Mouse (Mus musculus) stomach, postnatal 0 days (tissue): ENCODE results near the gene Shisa5. TPM values are rescaled to one million over a fixed set of nuclear protein-coding genes. Genes with fewer than 3 reads are reported as not detected.

ENCODE experiments used
- ATAC-seq: fragments of 200-750 bp; cut with Nextera tagmentation; 2 replicates; pipeline ENCODE4 v1.8.0; 2017; ENCODE audit not compliant: low FRiP score, low TSS enrichment
- DNase-seq: peaks from one replicate; pipeline ENCODE4 v3.0.0-alpha.2; 2016; ENCODE audit warnings: low spot score
- H3K27ac ChIP-seq: fragments of 300-500 bp; sonication (generic); replicated peaks from 2 replicates; pipeline ENCODE4 v1.5.1; 2014; ENCODE audit warnings: mild to moderate bottlenecking, control low read depth
- H3K27me3 ChIP-seq: fragments of 300-500 bp; sonication (generic); 2 replicates; pipeline ENCODE4 v1.6.1; 2014; ENCODE audit warnings: low read length; ENCODE audit not compliant: control insufficient read depth, insufficient read depth
- H3K36me3 ChIP-seq: fragments of 300-500 bp; sonication (generic); 2 replicates; pipeline ENCODE4 v1.6.1; 2014; ENCODE audit warnings: low read length, mixed read lengths; ENCODE audit not compliant: control insufficient read depth, insufficient read depth
- H3K4me1 ChIP-seq: fragments of 300-500 bp; sonication (generic); replicated peaks from 2 replicates; pipeline ENCODE4 v1.6.1; 2014; ENCODE audit warnings: antibody characterized with exemption; ENCODE audit not compliant: control insufficient read depth, insufficient read depth
- H3K4me2 ChIP-seq: fragments of 300-500 bp; sonication (generic); replicated peaks from 2 replicates; pipeline ENCODE4 v1.6.1; 2014; ENCODE audit warnings: low read depth, mild to moderate bottlenecking, control low read depth, moderate library complexity
- H3K4me3 ChIP-seq: fragments of 300-500 bp; sonication (generic); 2 replicates; pipeline ENCODE4 v1.5.1; 2014; ENCODE audit warnings: low read depth, low read length, control low read depth
- H3K9ac ChIP-seq: fragments of 300-500 bp; sonication (generic); 2 replicates; pipeline ENCODE4 v1.6.1; 2014; ENCODE audit warnings: mild to moderate bottlenecking, low read length, control low read depth, mixed read lengths
- H3K9me3 ChIP-seq: fragments of 300-500 bp; sonication (generic); 2 replicates; pipeline ENCODE4 v1.6.1; 2016; ENCODE audit warnings: low read length; ENCODE audit not compliant: control insufficient read depth
- CTCF ChIP-seq: IDR thresholded peaks from 2 replicates; pipeline ENCODE4 v1.5.1; 2016; ENCODE audit warnings: antibody characterized with exemption, low read depth, mild to moderate bottlenecking, moderate library complexity
- EP300 ChIP-seq: optimal IDR thresholded peaks from 2 replicates; pipeline ENCODE3; 2016; ENCODE audit warnings: antibody characterized with exemption
- WGBS: fragments of 180-500 bp; shearing (Covaris S2); extraction: QIAGEN DNeasy Blood & Tissue Kit; methylation state at CpG from one replicate; pipeline ENCODE4 v1.1.7; 2014; 5-methylcytosine and 5-hydroxymethylcytosine counted together
- polyA plus RNA-seq: library from polyadenylated mRNA; unstranded; fragments of >200 nt; fragmentation: Nextera tagmentation; extraction: Ambion mirVana; gene quantifications from 2 replicates; pipeline ENCODE4 v1.2.1, GENCODE M21; 2015

Gene Shisa5
- polyA plus RNA-seq, 1 experiment from 2014 or later: 168 TPM

DNA sequence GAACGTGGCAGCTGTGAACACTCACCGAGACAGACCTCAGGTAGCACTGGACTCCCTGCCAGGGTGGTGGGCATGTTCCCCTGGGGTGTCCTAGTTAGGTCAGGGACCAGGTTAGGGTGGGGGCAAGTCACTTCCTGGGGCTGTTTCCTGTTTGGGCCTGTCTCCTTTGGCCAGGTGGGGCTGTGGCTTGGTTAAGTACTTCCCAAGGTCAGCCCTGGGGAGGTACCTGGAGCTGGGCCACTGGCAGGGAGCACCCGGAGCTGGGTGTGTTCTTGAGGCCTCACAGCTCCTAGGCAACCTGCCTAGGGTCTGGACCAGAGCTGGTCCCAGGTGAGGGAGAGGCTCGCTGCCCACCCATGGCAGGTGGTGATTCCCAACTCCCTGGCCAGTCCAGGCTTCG lies 9.4 kb upstream of the Shisa5 start:
- ATAC-seq (peak; percentile 41; the same call in 1 of the 2 replicates), DNase-seq (peak; percentile 52)
- H3K27me3 ChIP-seq: no peaks in the 10 kb centered on the region
- H3K4me1 ChIP-seq: no peaks in the 10 kb centered on the region
- H3K27ac ChIP-seq: no peak overlapping the region
- no peak for TF ChIP-seq CTCF
- no peak for TF ChIP-seq EP300
- H3K4me2 ChIP-seq: no peak overlapping the region
- H3K9ac ChIP-seq: no peak overlapping the region
- 72% methylated on average over 5 of the region's 5 CpGs for WGBS
- no peaks in the 10 kb centered on the region for H3K9me3 ChIP-seq
- no peak overlapping the region for H3K4me3 ChIP-seq
- no peaks in the 10 kb centered on the region; the same call in 1 of the 2 replicates for H3K36me3 ChIP-seq

DNA sequence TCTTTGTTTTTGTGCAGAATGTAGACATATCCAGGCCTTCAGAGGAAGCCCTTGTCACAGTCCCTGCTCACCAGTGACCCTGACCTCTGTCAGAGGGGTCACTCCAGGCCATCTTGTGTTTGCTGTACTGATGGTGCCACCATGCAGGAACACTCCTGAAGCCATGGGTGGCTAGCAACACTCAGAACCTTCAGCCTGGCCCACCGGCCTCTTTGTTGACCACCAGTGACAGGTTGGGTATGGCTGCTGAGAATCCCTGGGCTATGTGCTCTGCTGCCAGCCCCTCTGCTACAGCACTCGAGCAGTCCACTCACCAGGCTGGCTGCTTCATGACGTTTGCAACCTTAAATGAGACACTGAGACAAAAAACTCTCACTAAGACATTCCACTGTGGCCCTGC lies 8.1 kb upstream of the Shisa5 start:
- ATAC-seq (no peak), DNase-seq (no peak)
- H3K27ac ChIP-seq: no peak overlapping the region
- H3K9ac ChIP-seq: no peak overlapping the region
- no peaks in the 10 kb centered on the region for H3K27me3 ChIP-seq
- 61% methylated on average over 3 of the region's 3 CpGs for WGBS
- no peak overlapping the region for H3K4me2 ChIP-seq
- H3K4me3 ChIP-seq: no peak overlapping the region
- H3K36me3 ChIP-seq: no peaks in the 10 kb centered on the region; the same call in 1 of the 2 replicates
- H3K9me3 ChIP-seq: no peaks in the 10 kb centered on the region
- no peaks in the 10 kb centered on the region for H3K4me1 ChIP-seq
- no peak for TF ChIP-seq CTCF

DNA sequence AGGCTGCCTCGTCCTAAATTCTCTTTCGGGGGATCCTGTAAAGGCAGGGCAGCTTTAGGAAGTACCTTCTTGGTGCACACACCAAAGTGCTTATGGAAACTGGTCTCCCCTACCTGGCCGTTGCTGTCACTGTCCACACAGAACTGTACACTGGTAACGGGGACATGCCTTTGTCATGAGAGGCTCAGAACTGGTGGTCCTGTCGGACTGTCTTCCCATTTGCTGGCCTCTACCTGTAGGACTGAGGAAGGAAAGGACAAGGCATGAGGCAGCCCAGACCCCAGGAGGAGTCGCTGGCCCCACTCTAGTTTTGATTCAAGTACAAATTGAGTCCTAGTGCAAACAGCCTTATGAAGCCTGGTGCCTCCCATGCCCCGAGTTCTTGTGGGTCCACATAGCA lies 7.4 kb upstream of the Shisa5 start:
- Histone ChIP-seq H3K27me3 (no peaks in the 10 kb centered on the region), H3K36me3 (no peaks in the 10 kb centered on the region; the same call in 1 of the 2 replicates), H3K4me1 (no peaks in the 10 kb centered on the region), H3K4me2 (no peak overlapping the region), H3K9ac (no peak overlapping the region), H3K9me3 (no peaks in the 10 kb centered on the region), H3K27ac (no peak overlapping the region), H3K4me3 (no peak overlapping the region)
- WGBS: 90% methylated on average over 7 of the region's 7 CpGs
- no peak for TF ChIP-seq EP300
- TF ChIP-seq CTCF: no peak
- ATAC-seq (no peak), DNase-seq (no peak)

DNA sequence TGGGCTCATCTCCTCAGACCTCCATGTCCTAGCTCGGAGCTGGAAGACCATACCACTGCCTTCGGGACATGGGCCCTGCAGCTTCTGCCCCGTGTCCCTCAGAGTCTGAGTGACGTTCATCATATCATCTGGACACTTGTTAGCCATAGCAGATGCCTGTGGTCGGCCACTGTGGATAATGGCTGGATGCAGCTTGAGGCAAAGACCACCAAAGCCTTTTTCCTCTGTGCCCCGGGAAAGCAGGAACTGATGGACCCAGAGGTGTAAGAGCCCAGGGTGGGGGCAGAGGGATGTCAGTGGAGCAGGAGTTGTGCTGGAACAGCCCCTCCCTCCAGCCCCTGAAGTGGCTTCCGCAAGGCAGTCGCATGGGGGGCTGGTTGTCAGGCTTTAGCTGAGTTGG lies 6.7 kb upstream of the Shisa5 start:
- DNase-seq (no peak), ATAC-seq (no peak)
- H3K4me2 ChIP-seq: no peak overlapping the region
- H3K4me1 ChIP-seq: no peaks in the 10 kb centered on the region
- no peak overlapping the region for H3K27ac ChIP-seq
- H3K27me3 ChIP-seq: no peaks in the 10 kb centered on the region
- H3K9me3 ChIP-seq: no peaks in the 10 kb centered on the region
- no peak overlapping the region for H3K9ac ChIP-seq
- H3K4me3 ChIP-seq: no peak overlapping the region
- no peak for TF ChIP-seq CTCF
- no peak for TF ChIP-seq EP300
- H3K36me3 ChIP-seq: no peaks in the 10 kb centered on the region; the same call in 1 of the 2 replicates
- WGBS: 85% methylated on average over 8 of the region's 8 CpGs

DNA sequence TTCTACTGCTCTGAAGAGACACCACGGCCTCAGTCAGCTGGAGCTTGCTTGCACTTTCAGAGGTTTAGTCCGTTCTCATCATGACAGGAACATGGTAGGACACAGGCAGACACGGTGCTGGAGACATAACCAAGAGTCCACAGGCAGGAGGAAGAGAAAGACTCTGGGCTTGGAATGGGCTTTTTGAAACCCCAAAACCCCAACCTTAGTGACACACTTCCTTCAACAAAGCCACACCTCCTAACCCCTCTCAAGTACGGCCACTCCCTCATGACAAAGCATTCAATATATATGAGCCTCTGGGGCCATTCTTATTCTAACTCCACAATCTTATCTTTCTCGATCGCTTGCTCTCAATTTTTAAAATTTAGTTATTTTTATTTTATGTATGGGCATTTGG lies 5.9 kb upstream of the Shisa5 start:
- no peak for ATAC-seq
- Histone ChIP-seq H3K9ac (no peak overlapping the region), H3K36me3 (no peaks in the 10 kb centered on the region; the same call in 1 of the 2 replicates), H3K4me3 (no peak overlapping the region), H3K4me2 (no peak overlapping the region), H3K9me3 (no peaks in the 10 kb centered on the region), H3K27me3 (no peaks in the 10 kb centered on the region), H3K27ac (no peak overlapping the region), H3K4me1 (no peaks in the 10 kb centered on the region)
- no peak for DNase-seq
- 74% methylated on average over 6 of the region's 6 CpGs for WGBS
- no peak for TF ChIP-seq CTCF
- no peak for TF ChIP-seq EP300

DNA sequence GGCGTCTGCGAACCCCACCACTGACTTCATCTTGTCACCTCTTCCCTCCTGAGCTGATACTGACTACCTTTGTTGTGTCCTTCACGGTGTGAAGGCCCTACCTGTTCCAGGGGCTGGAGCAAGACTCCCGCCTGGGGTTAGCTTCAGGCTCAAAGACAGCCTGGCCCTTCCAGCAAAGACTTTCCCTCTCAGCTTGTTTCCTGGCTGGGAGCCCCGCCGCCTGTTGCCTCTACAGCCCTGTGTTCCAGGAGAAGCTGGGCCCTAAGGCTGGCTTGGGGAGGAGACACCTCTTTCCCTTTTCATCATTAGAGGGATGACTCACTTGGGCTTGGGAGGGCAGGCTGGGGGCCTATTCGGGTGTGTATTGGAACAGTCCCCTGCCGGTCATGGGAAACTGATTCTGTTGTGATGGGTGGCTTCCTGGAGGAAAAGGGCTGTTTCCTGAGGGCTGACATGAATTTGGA lies 568 bp downstream of the Shisa5 start:
- H3K4me1 ChIP-seq: no peaks in the 10 kb centered on the region
- peak overlapping the region; percentile 82 for H3K9ac ChIP-seq
- ATAC-seq (peak; percentile 78), DNase-seq (peak; percentile 55)
- peak overlapping the region; percentile 77 for H3K4me3 ChIP-seq
- H3K27ac ChIP-seq: peak overlapping the region; percentile 91
- H3K4me2 ChIP-seq: peak overlapping the region; percentile 73
- no peaks in the 10 kb centered on the region for H3K36me3 ChIP-seq
- H3K9me3 ChIP-seq: no peaks in the 10 kb centered on the region
- TF ChIP-seq CTCF: no peak
- WGBS: 3% methylated on average over 8 of the region's 8 CpGs
- H3K27me3 ChIP-seq: no peaks in the 10 kb centered on the region
